Mouse (Mus musculus) CH12.LX (cell line): ENCODE measurements around the gene Pip5kl1. TPM values are rescaled to one million over a fixed set of nuclear protein-coding genes. Genes with fewer than 3 reads are reported as not detected.

Experiments
- DNase-seq: peaks from one replicate; pipeline ENCODE4 v3.0.0-alpha.2; 2013; ENCODE audit errors: extremely low read depth
- H3K27ac ChIP-seq: 2 replicates; pipeline ENCODE4 v1.5.1; 2012; ENCODE audit warnings: low read depth, mild to moderate bottlenecking, control low read depth, moderate library complexity; ENCODE audit not compliant: insufficient read depth
- H3K27me3 ChIP-seq: replicated peaks from 2 replicates; pipeline ENCODE3; 2012; ENCODE audit warnings: inconsistent platforms
- H3K36me3 ChIP-seq, 2 experiments: replicated peaks in 1 of 2; 2 replicates each; pipeline versions ENCODE3 to v1.6.1; 2012; ENCODE audit warnings: inconsistent platforms in 1 of 2, low read length in 1 of 2, mild to moderate bottlenecking in 1 of 2, mixed read lengths in 1 of 2, moderate library complexity in 1 of 2; ENCODE audit not compliant: control insufficient read depth in 1 of 2, insufficient read depth in 1 of 2
- H3K4me1 ChIP-seq, 2 experiments: 2 replicates each; pipeline ENCODE4 v1.6.1; 2012; ENCODE audit warnings: inconsistent platforms in 1 of 2, moderate library complexity in 1 of 2; ENCODE audit not compliant: insufficient read depth in 2 of 2, control insufficient read depth in 1 of 2
- H3K4me2 ChIP-seq: 2 replicates; pipeline ENCODE4 v1.6.1; 2012; ENCODE audit warnings: low read depth, mild to moderate bottlenecking, control low read depth; ENCODE audit not compliant: poor library complexity, insufficient read depth, severe bottlenecking
- H3K4me3 ChIP-seq, 3 experiments: fragments of 150-350 bp in 1 of 3; sonication (generic) in 1 of 3; replicated peaks in 1 of 3; 2 replicates each; pipeline versions ENCODE3 to v1.5.1; 2011 to 2012; ENCODE audit warnings: low read depth in 2 of 3, low read length in 2 of 3, mild to moderate bottlenecking in 2 of 3, moderate library complexity in 2 of 3, control low read depth in 1 of 3, improper control_type of control experiment in 1 of 3, inconsistent platforms in 1 of 3, mixed read lengths in 1 of 3; ENCODE audit not compliant: poor library complexity in 1 of 3
- H3K79me2 ChIP-seq: replicated peaks from 2 replicates; pipeline ENCODE4 v1.6.1; 2012; ENCODE audit warnings: mild to moderate bottlenecking, moderate library complexity; ENCODE audit not compliant: control insufficient read depth, poor library complexity, insufficient read depth, severe bottlenecking; ENCODE audit errors: extremely low read depth
- H3K9ac ChIP-seq: 2 replicates; pipeline ENCODE4 v1.6.1; 2012; ENCODE audit warnings: low read depth, mild to moderate bottlenecking, control low read depth, moderate library complexity; ENCODE audit not compliant: insufficient read depth
- H3K9me3 ChIP-seq: replicated peaks from 2 replicates; pipeline ENCODE3; 2012; ENCODE audit warnings: low read length, inconsistent platforms, mixed read lengths
- BHLHE40 ChIP-seq: IDR thresholded peaks from 2 replicates; pipeline ENCODE4 v1.6.1; 2011; ENCODE audit warnings: mild to moderate bottlenecking, low read depth, low read length, improper control_type of control experiment
- CHD1 ChIP-seq: IDR thresholded peaks from 2 replicates; pipeline ENCODE4 v1.6.1; 2012; ENCODE audit warnings: low read depth, low read length, improper control_type of control experiment, inconsistent platforms
- CHD2 ChIP-seq: IDR thresholded peaks from 2 replicates; pipeline ENCODE4 v1.6.1; 2011; ENCODE audit warnings: low read length, improper control_type of control experiment
- CTCF ChIP-seq, 2 experiments: IDR thresholded peaks in 1 of 2; conservative IDR thresholded peaks in 1 of 2; 2 replicates each; pipeline ENCODE4 v1.5.1; 2011 to 2012; ENCODE audit warnings: low read depth in 2 of 2, low read length in 2 of 2, improper control_type of control experiment in 1 of 2, inconsistent platforms in 1 of 2, mild to moderate bottlenecking in 1 of 2, moderate library complexity in 1 of 2
- ELF1 ChIP-seq: IDR thresholded peaks from 2 replicates; pipeline ENCODE4 v1.6.1; 2014; ENCODE audit warnings: low read depth, mild to moderate bottlenecking, inconsistent platforms, low read length, improper control_type of control experiment
- EP300 ChIP-seq: IDR thresholded peaks from 2 replicates; pipeline ENCODE4 v1.6.1; 2011; ENCODE audit warnings: low read length, improper control_type of control experiment
- ETS1 ChIP-seq: conservative IDR thresholded peaks from 2 replicates; pipeline ENCODE4 v1.6.1; 2012; ENCODE audit warnings: low read depth, mild to moderate bottlenecking, inconsistent platforms, low read length, improper control_type of control experiment, moderate library complexity
- IRF4 ChIP-seq: IDR thresholded peaks from 2 replicates; pipeline ENCODE4 v1.6.1; 2014; ENCODE audit warnings: low read depth, mild to moderate bottlenecking, inconsistent platforms, low read length, improper control_type of control experiment
- JUN ChIP-seq: IDR thresholded peaks from 2 replicates; pipeline ENCODE4 v1.6.1; 2011; ENCODE audit warnings: low read depth, mild to moderate bottlenecking, low read length, improper control_type of control experiment, moderate library complexity; ENCODE audit not compliant: insufficient read depth
- KAT2A ChIP-seq: IDR thresholded peaks from 2 replicates; pipeline ENCODE4 v1.6.1; 2012; ENCODE audit warnings: low read length, improper control_type of control experiment, inconsistent platforms; ENCODE audit not compliant: insufficient replicate concordance
- MEF2A ChIP-seq: IDR thresholded peaks from 2 replicates; pipeline ENCODE4 v1.6.1; 2014; ENCODE audit warnings: low read depth, mild to moderate bottlenecking, inconsistent platforms, low read length, improper control_type of control experiment, borderline replicate concordance
- MXI1 ChIP-seq: IDR thresholded peaks from 2 replicates; pipeline ENCODE4 v1.6.1; 2011; ENCODE audit warnings: mild to moderate bottlenecking, low read depth, low read length, improper control_type of control experiment
- MYC ChIP-seq: IDR thresholded peaks from 2 replicates; pipeline ENCODE4 v1.6.1; 2011; ENCODE audit warnings: low read depth, mild to moderate bottlenecking, improper control_type of control experiment, low read length
- NELFE ChIP-seq: IDR thresholded peaks from 2 replicates; pipeline ENCODE4 v1.6.1; 2011; ENCODE audit warnings: low read depth, low read length, improper control_type of control experiment
- NRF1 ChIP-seq: IDR thresholded peaks from 2 replicates; pipeline ENCODE4 v1.6.1; 2014; ENCODE audit warnings: low read depth, mild to moderate bottlenecking, inconsistent platforms, low read length, improper control_type of control experiment, moderate library complexity
- RAD21 ChIP-seq: IDR thresholded peaks from 2 replicates; pipeline ENCODE4 v1.6.1; 2011; ENCODE audit warnings: low read depth, mild to moderate bottlenecking, low read length, improper control_type of control experiment, moderate library complexity
- RCOR1 ChIP-seq: conservative IDR thresholded peaks from 2 replicates; pipeline ENCODE4 v1.6.1; 2012; ENCODE audit warnings: low read depth, mild to moderate bottlenecking, inconsistent platforms, low read length, improper control_type of control experiment
- SIN3A ChIP-seq: IDR thresholded peaks from 2 replicates; pipeline ENCODE4 v1.6.1; 2012; ENCODE audit warnings: low read length, improper control_type of control experiment, inconsistent platforms
- TBP ChIP-seq: conservative IDR thresholded peaks from 2 replicates; pipeline ENCODE4 v1.6.1; 2011; ENCODE audit warnings: low read depth, low read length, improper control_type of control experiment
- TCF12 ChIP-seq: IDR thresholded peaks from 2 replicates; pipeline ENCODE4 v1.6.1; 2014; ENCODE audit warnings: low read depth, mild to moderate bottlenecking, inconsistent platforms, low read length, improper control_type of control experiment
- USF1 ChIP-seq: IDR thresholded peaks from 2 replicates; pipeline ENCODE4 v1.6.1; 2014; ENCODE audit warnings: low read depth, mild to moderate bottlenecking, inconsistent platforms, low read length, improper control_type of control experiment
- USF2 ChIP-seq: conservative IDR thresholded peaks from 2 replicates; pipeline ENCODE4 v1.6.1; 2011; ENCODE audit warnings: low read depth, low read length, improper control_type of control experiment
- ZKSCAN1 ChIP-seq: IDR thresholded peaks from 2 replicates; pipeline ENCODE4 v1.6.1; 2012; ENCODE audit warnings: low read depth, inconsistent platforms, low read length, improper control_type of control experiment, borderline replicate concordance
- ZMIZ1 ChIP-seq: IDR thresholded peaks from 2 replicates; pipeline ENCODE4 v1.6.1; 2012; ENCODE audit warnings: low read depth, mild to moderate bottlenecking, inconsistent platforms, low read length, improper control_type of control experiment
- dilution Hi-C: fragments of 300-500 bp; cut with MboI; formaldehyde crosslinking; loops from 2 replicates; pipeline ENCODE4 v1.14.3; 2020; ENCODE audit warnings: low sequenced_read_pairs; ENCODE audit not compliant: extremely low pct_unique_long_range_greater_than_20kb, extremely low pct_ligation_motif_present
- in situ Hi-C: fragments of 300-500 bp; cut with MboI; formaldehyde crosslinking; loops from 3 replicates; pipeline ENCODE4 v1.14.3; 2019; ENCODE audit warnings: low sequenced_read_pairs, low pct_ligation_motif_present, low pct_unique_long_range_greater_than_20kb, mixed read lengths
- polyA plus RNA-seq: library from polyadenylated mRNA; unstranded; fragments of >175 nt; gene quantifications from 2 replicates; pipeline ENCODE4 v1.2.1, GENCODE M21; 2012; ENCODE audit warnings: low read depth; ENCODE audit not compliant: insufficient read length
- total RNA-seq, 2 experiments: library from RNA; depleted of rRNA; stranded (reverse); fragments of 300-350 nt in 1 of 2; fragments of >200 nt in 1 of 2; gene quantifications; 2 replicates each; pipeline ENCODE4 v1.2.3; 2012 to 2014

Gene Pip5kl1
- total and polyA plus RNA-seq, 3 experiments, result 0.28 to 0.64 (median 0.57) TPM

DNA sequence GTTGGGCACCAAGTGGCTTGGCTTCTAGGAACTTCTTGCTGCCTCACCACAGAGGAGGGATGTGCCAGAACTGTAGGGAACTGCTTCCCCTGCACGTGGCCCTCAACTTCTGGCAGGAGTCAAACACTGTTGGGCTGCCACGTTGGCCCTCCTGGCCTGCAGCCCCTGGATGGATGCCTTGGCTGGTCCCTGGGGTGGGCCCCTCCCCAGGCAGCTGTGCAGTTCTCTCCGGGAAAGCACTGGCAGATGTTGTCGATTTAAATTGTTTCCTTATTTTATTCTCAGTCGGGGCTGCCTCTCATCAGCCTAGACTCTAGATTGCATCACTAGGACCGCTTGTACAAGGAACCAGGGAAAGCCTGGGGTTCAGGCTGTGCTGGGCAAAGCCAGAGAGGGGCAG lies 24.8 kb upstream of the Pip5kl1 start:
- peaks cover 0 to 15% of the 10 kb centered on the region in 2 experiments for H3K36me3 ChIP-seq
- no peaks in the 10 kb centered on the region for H3K79me2 ChIP-seq
- no peak for DNase-seq
- H3K9me3 ChIP-seq, result no peaks in the 10 kb centered on the region
- H3K9ac ChIP-seq, result no peak overlapping the region
- H3K4me1 ChIP-seq, result peaks cover 20 to 35% of the 10 kb centered on the region in 2 experiments
- dilution Hi-C loops, result no loop called here
- no peak overlapping the region for H3K27ac ChIP-seq
- no peaks in the 10 kb centered on the region for H3K27me3 ChIP-seq
- H3K4me2 ChIP-seq, result no peak overlapping the region
- in situ Hi-C loops, result loop anchor here (25.0 kb wide), 1 partner anchor 412 kb away; no protein-coding TSS in a partner anchor
- no peak for TF ChIP-seq ZKSCAN1
- no peak for TF ChIP-seq CHD2
- TF ChIP-seq JUN, result no peak
- no peak for TF ChIP-seq CTCF (conservative IDR thresholded peaks at IDR 0.05 in 1 of 2, IDR thresholded peaks at IDR 0.05 in 1 of 2; ENCODE audit: low read depth in 2 of 2, low read length in 2 of 2)
- TF ChIP-seq MEF2A, result no peak
- TF ChIP-seq USF2, result no peak
- TF ChIP-seq ETS1, result no peak
- TF ChIP-seq BHLHE40, result no peak
- TF ChIP-seq NELFE, result no peak
- TF ChIP-seq MYC, result no peak
- no peak for TF ChIP-seq SIN3A
- TF ChIP-seq ELF1, result no peak
- TF ChIP-seq TCF12, result no peak
- no peak for TF ChIP-seq RAD21
- TF ChIP-seq IRF4, result no peak
- no peak for TF ChIP-seq USF1
- H3K4me3 ChIP-seq, result no peak overlapping the region

DNA sequence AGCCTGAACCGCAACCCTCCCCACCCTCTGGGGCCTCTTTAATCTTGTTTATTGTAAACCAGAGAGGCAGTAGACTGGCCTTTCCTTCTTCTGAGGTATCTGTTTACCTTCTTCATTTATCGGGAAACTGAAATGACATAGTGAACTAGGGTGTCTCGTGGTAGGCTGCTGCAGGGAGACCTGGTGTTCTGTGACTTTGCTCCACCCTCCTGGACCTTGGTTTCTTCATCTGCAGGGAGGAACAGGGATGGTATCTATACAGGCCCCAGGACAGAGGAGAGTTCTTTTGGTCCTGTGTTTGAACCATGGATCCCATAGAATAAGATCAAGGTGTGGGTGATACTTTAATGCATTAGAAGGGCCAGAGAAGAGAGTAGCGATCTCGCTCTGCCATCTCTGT lies 23.4 kb upstream of the Pip5kl1 start:
- no peak overlapping the region for H3K4me2 ChIP-seq
- peaks cover 0 to 12% of the 10 kb centered on the region in 2 experiments for H3K36me3 ChIP-seq
- in situ Hi-C loops (loop anchor here (25.0 kb wide), 1 partner anchor 414 kb away; no protein-coding TSS in a partner anchor), dilution Hi-C loops (no loop called here)
- peaks cover 20 to 35% of the 10 kb centered on the region in 2 experiments for H3K4me1 ChIP-seq
- no peak for DNase-seq
- H3K27ac ChIP-seq, result no peak overlapping the region
- no peaks in the 10 kb centered on the region for H3K27me3 ChIP-seq
- TF ChIP-seq MXI1 (no peak), BHLHE40 (no peak), JUN (no peak), ZMIZ1 (no peak), ETS1 (no peak), RCOR1 (no peak), TBP (no peak), USF1 (no peak), EP300 (no peak), KAT2A (no peak), NELFE (no peak), ZKSCAN1 (no peak), TCF12 (no peak), USF2 (no peak), MYC (no peak), NRF1 (no peak), CHD1 (no peak), MEF2A (no peak)
- H3K9me3 ChIP-seq, result no peaks in the 10 kb centered on the region
- no peak overlapping the region for H3K9ac ChIP-seq
- H3K79me2 ChIP-seq, result no peaks in the 10 kb centered on the region
- H3K4me3 ChIP-seq, result no peak overlapping the region
